Mouse (Mus musculus): ENCODE measurements around the gene Rag1.

The Rag1 gene

DNA sequence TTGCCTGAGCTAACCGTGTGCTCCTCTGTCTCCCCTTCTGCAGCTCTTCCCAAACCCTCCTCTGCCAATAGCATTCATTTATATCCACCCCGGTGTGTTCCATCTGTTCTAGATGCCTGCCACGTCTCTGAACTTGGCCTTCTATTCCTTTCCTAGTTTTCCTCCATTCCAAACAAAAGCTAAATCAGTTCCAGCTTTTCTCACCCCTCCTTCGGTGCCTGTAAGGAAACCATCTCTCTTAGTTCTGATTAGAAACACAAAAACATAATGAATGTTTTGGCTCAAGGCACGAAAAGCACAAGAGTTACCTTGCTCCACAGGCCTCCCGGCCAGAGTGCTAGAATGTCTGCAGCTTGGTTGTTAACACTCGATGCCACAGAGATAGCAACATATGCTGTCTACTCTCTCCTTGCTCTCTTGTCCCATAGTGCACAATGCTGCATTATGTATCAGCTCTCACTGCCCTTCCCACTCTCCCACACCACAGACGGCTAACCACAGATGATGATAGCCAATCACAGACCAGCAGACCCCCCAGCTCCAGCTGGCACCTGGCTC, at the start of gene Rag1, which contains the start of gene B230118H07Rik:
Rag1 (minus strand) TSS at position 388 of the 558 bp plus-strand sequence.
B230118H07Rik (minus strand) TSS at position 419 of the 558 bp plus-strand sequence.
- no peak for DNase-seq (ENCODE audit: extremely low read depth, insufficient read length, low spot score)

DNA sequence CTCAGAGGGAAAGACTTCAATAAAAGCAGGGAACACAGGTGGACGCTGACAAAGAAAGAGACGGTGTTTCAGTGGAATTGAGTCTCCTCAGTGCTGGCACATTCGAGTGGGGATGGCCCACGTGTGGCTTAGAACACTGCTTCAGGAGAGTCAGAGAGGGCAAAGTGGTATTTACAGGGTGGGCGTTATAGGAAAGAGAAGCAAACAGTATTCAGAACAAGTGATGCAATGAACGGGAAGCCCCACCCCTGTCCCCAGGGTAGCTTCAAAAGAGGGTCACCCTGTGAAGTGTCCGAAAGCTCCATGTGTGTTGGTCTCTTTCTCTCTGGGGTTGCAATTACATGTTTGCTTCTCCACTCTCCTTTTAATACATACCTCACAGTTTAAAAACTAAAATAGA, 46.3 kb upstream of the Rag1 start:
- DNase-seq (ENCODE audit: extremely low read depth, insufficient read length, low spot score) = no peak

DNA sequence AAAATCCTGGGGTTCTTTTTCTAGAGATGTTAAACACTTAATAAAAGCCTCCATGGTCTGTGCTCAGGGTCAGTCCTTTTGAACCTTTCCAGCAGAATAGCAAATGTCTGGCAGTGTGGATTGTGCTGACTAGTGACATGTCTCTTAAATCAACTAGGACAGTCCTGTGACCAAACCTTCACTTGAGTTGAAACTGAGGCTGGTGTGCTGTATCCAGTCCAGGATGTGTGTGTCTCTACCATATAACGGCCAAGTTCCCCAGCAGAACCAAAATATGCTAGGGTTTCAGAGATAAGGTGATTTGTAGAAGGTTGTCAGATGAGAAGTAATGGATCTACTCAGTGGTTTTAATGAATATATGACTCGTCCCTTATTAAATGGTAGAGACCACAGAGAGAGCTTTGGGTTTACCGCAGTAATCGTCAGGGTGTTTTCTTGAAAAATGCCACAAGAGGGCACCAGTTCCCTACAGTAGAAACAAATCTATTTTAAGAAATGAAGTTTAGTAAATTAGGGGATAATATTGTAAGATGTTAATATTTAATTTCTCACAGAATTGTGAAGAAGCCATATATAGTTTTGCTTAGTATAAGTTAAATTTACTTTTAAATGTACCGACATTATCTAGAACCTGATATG, 44.4 kb upstream of the Rag1 start:
- no peak for DNase-seq (ENCODE audit: extremely low read depth, insufficient read length, low spot score)

DNA sequence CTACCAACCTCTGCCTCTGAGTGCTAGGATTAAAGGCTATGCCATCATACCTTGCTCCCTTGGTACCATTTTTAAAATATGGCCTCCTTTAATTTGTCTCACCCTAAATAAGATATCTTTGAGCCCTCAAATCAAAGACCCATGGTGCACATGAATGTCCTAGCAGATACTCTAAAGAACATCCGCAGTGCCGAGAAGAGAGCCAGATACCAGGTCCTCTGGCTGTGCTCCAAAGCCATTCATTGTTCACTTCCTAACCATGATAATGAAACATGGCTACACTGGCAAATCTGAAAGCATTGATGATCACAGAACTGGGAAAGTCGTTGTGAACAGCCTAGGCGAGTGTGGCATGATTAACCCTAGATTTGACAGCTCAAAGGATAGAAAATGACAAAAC, 43.7 kb upstream of the Rag1 start:
- no peak for DNase-seq (ENCODE audit: extremely low read depth, insufficient read length, low spot score)

DNA sequence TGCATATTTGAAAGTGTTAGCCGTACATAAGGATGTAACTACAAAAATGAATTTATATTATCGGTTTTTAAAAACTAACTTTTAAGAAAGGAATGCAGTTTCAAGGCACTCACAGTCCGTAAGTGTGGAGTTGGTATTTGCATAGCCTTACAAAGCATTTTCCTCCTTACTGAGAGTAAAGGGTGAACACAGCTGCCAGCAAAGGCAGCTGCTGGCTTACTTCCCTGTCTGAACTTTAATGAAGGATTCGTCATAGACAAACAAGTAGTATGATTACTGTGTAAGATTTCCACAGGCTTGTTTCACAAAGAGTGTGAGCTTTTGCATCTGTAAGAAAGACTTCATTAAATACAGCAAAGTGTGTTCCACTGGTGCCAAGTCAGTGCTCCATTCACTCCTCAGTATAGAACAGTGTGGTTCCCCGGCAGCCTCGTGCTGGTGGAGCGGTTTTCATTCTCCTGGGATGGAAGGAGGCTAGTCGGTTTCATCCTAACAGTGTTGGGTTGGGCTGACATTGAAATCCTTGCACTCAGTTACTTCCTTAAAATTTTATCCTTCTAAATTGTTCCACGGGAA, 41.0 kb upstream of the Rag1 start:
- DNase-seq (ENCODE audit: extremely low read depth, insufficient read length, low spot score) = no peak

DNA sequence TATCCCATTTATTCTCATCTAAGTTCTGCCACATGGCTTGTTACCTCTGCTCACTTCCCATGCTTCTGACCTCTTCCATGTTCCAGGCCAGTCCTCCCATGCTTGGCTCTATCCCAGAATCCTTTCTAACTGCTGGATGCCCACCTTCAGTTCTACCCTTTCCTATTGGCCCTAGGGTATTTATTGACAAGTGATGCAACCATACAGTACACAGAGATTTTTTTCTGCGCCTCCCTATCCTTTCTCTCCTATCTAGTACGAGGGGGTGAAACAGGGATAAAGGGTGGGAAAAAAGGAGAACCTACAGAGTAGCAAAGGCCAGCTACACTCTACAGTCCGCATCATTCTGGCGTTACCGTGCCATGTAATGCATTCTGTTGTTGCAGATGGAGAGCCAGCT, 38.7 kb upstream of the Rag1 start:
- no peak for DNase-seq (ENCODE audit: extremely low read depth, insufficient read length, low spot score)

DNA sequence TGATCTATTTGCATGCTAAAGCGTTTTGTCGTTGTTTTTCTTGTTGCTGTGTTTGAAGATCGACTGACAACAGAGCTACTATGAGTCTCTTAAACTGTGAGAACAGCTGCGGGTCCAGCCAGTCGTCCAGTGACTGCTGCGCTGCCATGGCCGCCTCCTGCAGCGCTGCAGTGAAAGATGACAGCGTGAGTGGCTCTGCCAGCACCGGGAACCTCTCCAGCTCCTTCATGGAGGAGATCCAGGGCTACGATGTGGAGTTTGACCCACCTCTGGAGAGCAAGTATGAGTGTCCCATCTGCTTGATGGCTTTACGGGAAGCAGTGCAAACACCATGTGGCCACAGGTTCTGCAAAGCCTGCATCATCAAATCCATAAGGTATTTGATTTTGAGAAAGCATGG, 35.1 kb upstream of the Rag1 start:
- no peak for DNase-seq (ENCODE audit: extremely low read depth, insufficient read length, low spot score)

DNA sequence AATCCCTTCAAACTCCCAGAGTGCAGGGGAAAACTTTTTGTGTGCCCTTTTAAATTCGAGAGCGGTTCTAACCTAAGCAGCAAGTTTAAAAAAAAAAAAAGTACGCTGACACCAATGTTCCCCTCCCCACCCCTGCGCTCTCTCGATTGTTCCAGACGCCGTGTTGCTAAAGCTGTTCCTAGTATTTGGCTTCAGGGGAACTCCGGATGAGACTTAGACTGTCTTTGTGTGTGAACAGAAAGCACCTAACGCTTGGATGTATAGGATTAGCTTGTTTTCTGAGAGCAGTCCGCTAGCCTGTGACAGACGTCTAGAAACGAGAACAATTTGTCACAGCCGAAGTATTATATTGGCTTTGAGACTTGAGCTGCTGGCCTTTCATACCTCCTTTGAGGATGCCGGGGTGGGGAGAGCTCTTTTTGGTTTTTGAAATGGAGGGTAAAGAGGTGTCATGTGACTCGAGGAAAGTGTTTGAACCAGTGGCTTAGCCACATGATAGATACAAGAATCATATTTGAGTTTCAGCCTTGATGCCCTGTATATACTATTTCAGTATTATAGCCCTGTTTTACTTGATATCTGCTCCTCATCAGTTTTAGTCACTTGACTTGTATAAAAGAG, 30.0 kb upstream of the Rag1 start:
- DNase-seq (ENCODE audit: extremely low read depth, insufficient read length, low spot score) = no peak

DNA sequence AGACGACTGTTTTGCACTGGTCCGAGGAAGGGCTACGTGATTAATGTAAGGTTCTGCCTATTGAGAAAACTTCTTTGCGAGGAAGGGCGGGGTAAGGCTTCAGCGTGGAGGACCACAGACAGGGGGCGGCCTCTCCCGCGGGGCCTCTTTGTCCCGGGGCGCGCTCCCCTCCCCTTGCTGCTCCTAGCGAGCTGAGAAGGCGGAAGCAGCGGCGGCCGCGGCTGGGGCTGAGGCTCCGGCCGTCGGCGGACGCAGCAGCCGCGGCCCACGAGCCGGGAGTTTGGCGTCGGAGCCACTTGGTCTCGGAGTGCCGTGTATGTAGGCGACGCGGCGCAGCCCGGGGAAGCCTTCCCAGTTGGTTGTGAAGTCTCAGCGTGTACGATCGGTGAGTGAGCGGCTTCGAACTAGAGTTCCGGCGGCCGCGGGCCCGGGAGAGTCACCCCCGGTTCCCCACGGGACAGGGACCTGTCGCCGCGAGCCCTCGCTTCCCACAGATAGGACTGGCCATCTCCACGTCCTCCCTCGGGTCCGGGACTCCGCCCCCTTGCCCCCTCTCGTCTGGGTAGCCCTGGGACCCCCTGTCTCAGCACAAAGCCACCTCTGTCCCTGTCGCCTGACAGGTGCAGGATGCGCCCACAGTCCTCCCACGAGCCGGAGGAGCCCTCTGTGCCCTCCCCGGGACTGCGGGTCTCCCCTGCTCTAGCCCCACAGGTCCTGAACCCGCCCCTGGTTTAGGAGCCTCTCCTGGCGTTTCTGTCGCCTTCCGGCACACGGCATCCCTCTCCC, 29.1 kb upstream of the Rag1 start, which contains the start of gene Traf6:
Traf6 (plus strand) TSS at position 194 of the 786 bp plus-strand sequence.
- DNase-seq (ENCODE audit: extremely low read depth, insufficient read length, low spot score) = peak; percentile 90

DNA sequence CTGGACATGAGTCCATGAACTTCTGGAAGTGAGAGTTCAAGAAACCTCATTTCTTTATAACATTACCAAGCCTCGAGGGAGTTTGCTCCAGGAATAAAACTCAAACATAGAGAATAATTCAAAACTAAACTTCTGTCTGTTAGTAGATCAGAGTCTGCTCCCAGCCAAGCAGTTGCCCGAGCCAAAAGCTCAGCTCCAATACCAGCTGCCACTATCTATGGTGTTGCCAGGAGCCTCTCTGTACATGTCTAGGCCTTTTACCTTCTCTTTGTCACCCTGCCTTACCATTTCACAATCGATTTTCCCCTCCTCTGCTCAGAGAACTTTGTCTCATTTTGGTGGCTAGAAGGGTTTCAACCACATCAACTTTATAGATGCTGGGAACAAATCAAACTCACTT, 24.2 kb upstream of the Rag1 start:
- no peak for DNase-seq (ENCODE audit: extremely low read depth, insufficient read length, low spot score)

DNA sequence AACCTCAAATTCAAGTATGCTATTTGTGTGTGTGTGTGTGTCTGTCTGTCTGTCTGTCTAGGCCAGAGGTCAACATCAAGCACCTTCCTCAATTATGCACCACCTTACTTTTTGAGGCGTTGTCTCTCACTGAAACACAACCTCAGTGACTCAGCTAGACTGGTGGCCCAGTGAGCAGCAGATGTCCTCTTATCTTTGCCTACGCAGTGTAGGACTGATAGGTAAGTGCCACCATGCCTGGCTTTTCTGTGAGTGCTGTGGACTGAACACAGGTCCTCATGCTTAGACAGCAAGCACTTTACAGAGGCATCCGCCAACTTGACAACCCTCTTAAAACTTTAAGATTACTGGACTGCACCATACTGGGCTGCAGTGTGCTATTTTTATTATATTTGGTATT, 19.4 kb upstream of the Rag1 start:
- DNase-seq (ENCODE audit: extremely low read depth, insufficient read length, low spot score) = no peak

DNA sequence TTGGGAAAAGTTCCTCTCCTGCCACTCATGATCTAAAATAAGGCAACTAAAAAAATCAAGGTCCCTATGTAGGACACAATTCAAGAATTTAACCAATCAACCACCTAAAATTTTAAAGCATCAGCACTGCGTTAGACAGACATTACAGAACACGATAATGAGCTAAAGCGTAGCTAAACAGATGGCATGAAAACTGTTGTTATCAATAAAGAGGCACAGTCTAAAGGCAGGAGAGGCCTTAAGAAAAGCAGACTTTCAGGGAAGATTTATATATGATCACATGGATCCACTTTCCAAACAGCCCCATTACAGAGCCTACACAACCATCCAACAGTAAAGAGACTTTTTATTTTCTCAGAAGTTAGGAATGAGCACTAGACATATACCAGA, 16.4 kb upstream of the Rag1 start:
- DNase-seq (ENCODE audit: extremely low read depth, insufficient read length, low spot score) = no peak

DNA sequence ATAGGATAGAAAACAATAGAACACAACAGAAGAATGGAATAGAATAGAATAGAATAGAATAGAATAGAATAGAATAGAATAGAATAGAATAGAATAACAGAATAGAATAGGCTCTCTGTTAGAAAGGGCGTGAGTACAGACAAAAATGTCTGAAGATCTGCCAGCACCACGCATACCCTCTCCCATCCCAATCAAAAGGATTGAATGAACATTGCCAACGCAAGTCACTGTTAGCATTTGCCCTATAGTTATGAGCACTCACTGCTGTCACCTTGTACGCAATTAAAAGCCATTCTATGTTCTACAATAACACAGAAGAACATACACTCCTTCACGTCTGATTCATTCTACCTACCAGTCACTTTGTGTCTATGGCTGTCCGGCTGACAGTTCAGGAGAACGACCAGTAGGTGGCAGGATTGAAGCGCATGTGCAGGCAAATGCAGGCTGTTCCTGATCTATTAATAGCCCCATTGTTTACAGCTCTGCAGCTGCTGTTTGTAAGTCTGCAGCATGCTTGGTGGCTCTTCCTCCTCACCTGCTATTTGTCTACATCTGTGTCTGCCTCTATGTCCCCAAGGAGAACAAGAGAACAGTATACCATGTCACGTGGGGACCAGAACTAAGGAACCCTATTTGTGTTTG, 15.9 kb upstream of the Rag1 start:
- DNase-seq (ENCODE audit: extremely low read depth, insufficient read length, low spot score) = peak; percentile 22

DNA sequence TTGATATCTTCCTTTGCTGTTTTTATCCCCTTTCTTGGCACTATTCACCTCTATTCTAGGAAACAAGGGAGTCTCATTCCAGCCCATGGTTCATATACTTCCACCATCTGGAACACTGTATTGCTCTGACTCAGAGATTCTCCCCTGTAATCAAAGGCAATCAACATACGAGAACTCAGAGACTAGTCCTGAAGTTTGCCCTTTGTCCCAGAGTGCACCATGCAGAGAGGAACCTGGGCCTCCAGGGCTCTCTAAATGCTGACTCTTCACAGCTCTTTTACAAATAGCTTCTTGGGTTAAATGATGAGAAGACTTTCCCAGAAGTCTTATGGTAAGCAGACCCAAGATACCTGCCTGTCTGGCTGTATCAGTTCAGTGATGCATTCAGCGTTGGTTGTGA, 11.2 kb upstream of the Rag1 start:
- no peak for DNase-seq (ENCODE audit: extremely low read depth, insufficient read length, low spot score)

DNA sequence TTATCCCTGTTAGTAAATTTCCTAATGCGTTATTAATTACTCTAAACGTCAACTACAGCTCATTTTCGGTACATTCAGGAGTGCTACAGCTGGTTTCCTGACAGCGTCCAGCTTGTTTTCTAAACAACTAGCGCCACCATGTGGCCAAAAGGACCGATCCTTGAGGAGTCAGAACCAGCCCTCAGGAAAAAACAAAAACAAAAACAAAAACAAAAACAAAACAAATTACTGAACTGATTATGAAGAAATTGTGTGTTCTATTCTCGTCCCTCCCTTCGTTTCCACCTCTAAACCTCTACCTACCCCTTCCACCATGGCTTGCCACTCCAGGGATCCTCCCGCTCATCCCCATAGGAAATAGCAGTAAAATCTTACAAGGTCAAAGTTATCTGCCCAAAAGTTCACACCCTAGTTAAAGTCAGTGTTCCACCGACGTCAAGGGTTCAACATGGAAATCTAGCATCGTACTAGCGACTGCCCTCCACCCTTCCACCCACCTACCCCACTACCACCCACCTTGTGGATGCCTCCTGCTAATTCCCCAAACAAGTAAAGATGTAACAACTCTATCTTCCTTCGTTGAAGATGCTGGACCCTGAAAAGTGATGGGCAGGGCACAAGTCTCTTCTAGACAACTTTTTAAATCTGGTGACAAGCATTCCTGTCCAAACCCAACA, 3.8 kb upstream of the Rag1 start:
- no peak for DNase-seq (ENCODE audit: extremely low read depth, insufficient read length, low spot score)

DNA sequence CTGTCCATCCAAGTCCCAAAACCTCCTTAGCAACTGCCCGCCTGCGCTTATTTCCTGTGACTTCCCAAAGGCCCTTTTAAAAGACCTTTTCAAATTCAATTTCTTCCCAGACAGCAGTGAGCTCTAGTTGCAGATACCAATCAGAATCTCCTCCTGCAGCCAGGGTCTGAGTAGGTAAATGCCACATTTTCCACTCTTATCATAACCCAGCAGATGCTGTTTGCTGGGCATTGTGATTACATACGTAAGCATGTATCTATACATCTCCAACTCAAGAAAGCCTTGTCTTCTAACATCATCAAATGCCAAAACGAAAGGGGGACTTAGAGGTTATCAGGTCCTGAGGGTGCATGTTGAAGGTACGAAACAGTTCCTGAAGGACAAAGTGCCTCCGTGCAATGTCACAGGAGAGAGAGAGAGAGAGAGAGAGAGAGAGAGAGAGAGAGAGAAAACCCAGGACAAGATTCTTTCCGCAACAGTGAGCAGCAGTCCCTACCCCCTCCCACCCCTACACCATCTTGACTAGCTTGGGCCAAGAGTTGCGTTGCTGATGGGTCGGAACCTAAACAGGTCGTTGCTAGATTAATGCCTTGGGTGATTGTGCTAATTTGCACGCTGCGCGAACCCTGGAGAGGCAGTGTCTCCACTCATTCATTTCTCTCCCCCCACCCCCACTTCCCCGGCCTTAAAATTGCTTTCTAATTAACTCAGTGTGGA, 3.1 kb upstream of the Rag1 start:
- no peak for DNase-seq (ENCODE audit: extremely low read depth, insufficient read length, low spot score)

DNA sequence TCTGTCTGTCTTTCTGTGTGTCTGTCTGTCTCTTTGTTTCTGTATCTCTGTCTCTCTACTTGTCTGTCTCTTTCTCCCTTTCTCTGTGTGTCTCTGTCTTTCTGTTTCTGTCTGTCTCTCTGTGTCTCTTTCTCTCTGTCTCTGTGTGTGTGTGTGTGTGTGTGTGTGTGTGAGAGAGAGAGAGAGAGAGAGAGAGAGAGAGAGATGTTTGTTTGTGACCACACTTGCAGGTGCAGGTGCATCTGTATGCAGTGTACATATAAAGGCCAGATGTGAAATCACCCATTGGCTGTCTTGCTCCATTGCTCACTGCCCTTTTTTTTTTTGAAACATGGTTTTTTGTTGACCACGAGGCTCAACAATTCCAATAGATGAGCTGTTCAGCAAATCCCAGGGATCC, 1.1 kb upstream of the Rag1 start:
- DNase-seq (ENCODE audit: extremely low read depth, insufficient read length, low spot score) = no peak

DNA sequence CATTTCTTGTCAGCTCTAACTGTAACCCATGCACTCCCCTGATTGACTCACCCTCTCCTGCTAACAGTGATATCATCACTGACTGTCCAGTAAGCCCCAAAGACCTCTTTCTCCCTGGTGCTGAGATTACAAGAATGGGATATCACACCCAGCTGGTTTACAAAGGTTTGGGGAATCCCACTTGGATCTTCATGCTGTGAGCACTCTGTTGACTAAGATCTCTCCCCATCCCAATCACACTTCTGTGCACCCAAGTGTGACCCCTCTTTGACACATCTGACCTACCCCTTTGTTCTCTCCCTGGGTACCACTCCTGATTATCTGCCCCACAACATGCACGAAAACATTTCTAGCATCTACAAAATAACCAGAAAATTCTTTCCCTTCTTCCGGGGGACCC, 940 bp downstream of the Rag1 start:
- DNase-seq (ENCODE audit: extremely low read depth, insufficient read length, low spot score) = no peak

DNA sequence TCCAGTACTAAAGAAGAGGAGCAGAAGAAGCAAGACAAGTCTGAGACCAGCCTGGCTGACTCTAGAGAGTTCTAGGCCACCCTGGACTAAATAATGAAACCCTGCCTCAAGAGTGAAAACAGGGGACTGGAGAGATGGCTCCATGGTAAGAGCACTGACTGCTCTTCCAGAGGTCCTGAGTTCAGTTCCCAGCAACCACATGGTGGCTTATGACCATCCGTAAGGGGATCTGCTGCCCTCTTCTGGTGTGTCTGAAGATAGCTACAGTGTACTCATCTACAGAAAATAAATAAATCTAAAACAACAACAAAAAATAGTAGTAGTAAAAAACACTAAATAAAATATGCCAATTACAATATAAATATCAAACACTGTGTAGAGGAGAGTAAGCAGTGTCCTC, 3.5 kb downstream of the Rag1 start:
- DNase-seq (ENCODE audit: extremely low read depth, insufficient read length, low spot score) = no peak
